ENCODE assay signal across 11 mouse cellular contexts in genomic region chr2:30444450-30444849, GRCm38 (mm10). TPM values are rescaled to one million over a fixed set of nuclear protein-coding genes. Genes with fewer than 3 reads are reported as not detected.
DNase-seq lines count a peak whose midpoint lies in the region; ATAC-seq lines count a peak whose summit lies in the region.
"Had no signal": no experiment of that assay in that cellular context is flagged by ENCODE, and none has a peak within 500 bp of the region (broad histone marks: within the 10 kb centered on the region; RNA-seq: fewer than 3 reads in every experiment).

No protein-coding gene starts in this region.

- peaks cover 2% of the 10 kb centered on the region; the same call in 1 of the 2 replicates for H3K9me3 ChIP-seq in heart, embryonic 12.5 days (replicated peaks)
- H3K9me3 ChIP-seq in liver, embryonic 12.5 days (replicated peaks): no peaks in the 10 kb centered on the region
- peaks cover 2% of the 10 kb centered on the region for H3K9me3 ChIP-seq in embryonic facial prominence, embryonic 14.5 days (ENCODE audit: control insufficient read depth, low read length)
- H3K9me3 ChIP-seq in neural tube, embryonic 13.5 days: no peaks in the 10 kb centered on the region

- peaks cover 60% of the 10 kb centered on the region for H3K36me3 ChIP-seq in heart, embryonic 12.5 days
- peaks cover 99% of the 10 kb centered on the region for H3K36me3 ChIP-seq in liver, embryonic 12.5 days
- H3K36me3 ChIP-seq in embryonic facial prominence, embryonic 14.5 days (ENCODE audit: control insufficient read depth, insufficient read depth, low read length): peaks cover 59% of the 10 kb centered on the region
- peaks cover 60% of the 10 kb centered on the region for H3K36me3 ChIP-seq in neural tube, embryonic 13.5 days

- H3K4me3 ChIP-seq in heart, embryonic 12.5 days: no peak overlapping the region
- H3K4me3 ChIP-seq in liver, embryonic 12.5 days: no peak overlapping the region
- H3K4me3 ChIP-seq in embryonic facial prominence, embryonic 14.5 days (ENCODE audit: low read depth, low read length): no peak overlapping the region
- H3K4me3 ChIP-seq in neural tube, embryonic 13.5 days: no peak overlapping the region

- intact Hi-C loops in heart, postnatal 14 days (cut with DNase I): no loop called here

- H3K4me1 ChIP-seq in heart, embryonic 12.5 days (replicated peaks): peaks cover 79% of the 10 kb centered on the region
- H3K4me1 ChIP-seq in liver, embryonic 12.5 days: peaks cover 70% of the 10 kb centered on the region
- H3K4me1 ChIP-seq in embryonic facial prominence, embryonic 14.5 days (ENCODE audit: control insufficient read depth, insufficient read depth, low read length): peaks cover 57% of the 10 kb centered on the region
- H3K4me1 ChIP-seq in neural tube, embryonic 13.5 days (replicated peaks): peaks cover 63% of the 10 kb centered on the region

- no peak for ATAC-seq in heart, embryonic 12.5 days (ENCODE audit: insufficient number of reproducible peaks, low FRiP score)
- ATAC-seq in liver, embryonic 12.5 days: no peak
- no peak for ATAC-seq in embryonic facial prominence, embryonic 14.5 days (ENCODE audit: low read depth)
- no peak for ATAC-seq in neural tube, embryonic 13.5 days (ENCODE audit: low read depth)
- no peak for ATAC-seq in erythroid progenitor cell, adult 5-6 weeks (replicated peaks; ENCODE audit: low FRiP score, poor library complexity, severe bottlenecking)

- H3K4me2 ChIP-seq in heart, embryonic 12.5 days: peak overlapping the region; percentile 74
- H3K4me2 ChIP-seq in liver, embryonic 12.5 days: no peak overlapping the region
- no peak overlapping the region for H3K4me2 ChIP-seq in embryonic facial prominence, embryonic 14.5 days (ENCODE audit: low read depth, low read length)
- no peak overlapping the region for H3K4me2 ChIP-seq in neural tube, embryonic 13.5 days

- peak overlapping the region; percentile 84; the same call in 1 of the 2 replicates for H3K9ac ChIP-seq in heart, embryonic 12.5 days
- H3K9ac ChIP-seq in liver, embryonic 12.5 days: no peak overlapping the region
- H3K9ac ChIP-seq in embryonic facial prominence, embryonic 14.5 days (ENCODE audit: low read depth, low read length): no peak overlapping the region
- 0 out of 2 replicates have a peak overlapping the region, but pooled peaks have one; percentile 2 for H3K9ac ChIP-seq in neural tube, embryonic 13.5 days

- H3K27ac ChIP-seq in heart, embryonic 12.5 days (ENCODE audit: poor library complexity, severe bottlenecking): peak overlapping the region; percentile 100
- H3K27ac ChIP-seq in liver, embryonic 12.5 days: peak overlapping the region; percentile 56; the same call in 1 of the 2 replicates
- H3K27ac ChIP-seq in embryonic facial prominence, embryonic 14.5 days (replicated peaks; ENCODE audit: low read depth, low read length): peak overlapping the region; percentile 99
- peak overlapping the region; percentile 99 for H3K27ac ChIP-seq in neural tube, embryonic 13.5 days (replicated peaks)

- no peaks in the 10 kb centered on the region for H3K27me3 ChIP-seq in heart, embryonic 12.5 days (replicated peaks)
- H3K27me3 ChIP-seq in liver, embryonic 12.5 days (replicated peaks): no peaks in the 10 kb centered on the region
- no peaks in the 10 kb centered on the region for H3K27me3 ChIP-seq in embryonic facial prominence, embryonic 14.5 days (replicated peaks; ENCODE audit: control insufficient read depth, insufficient read depth, low read length)
- no peaks in the 10 kb centered on the region for H3K27me3 ChIP-seq in neural tube, embryonic 13.5 days

- DNase-seq in heart, postnatal 14 days: no peak
- no peak for DNase-seq in liver
- no peak for DNase-seq in embryonic facial prominence, embryonic 14.5 days (ENCODE audit: low spot score)
- DNase-seq in cerebellum, adult 11 months: no peak
- DNase-seq: midbrain, embryonic 14.5 days; retina, postnatal 1 day; thymus, adult 2 months had no signal

RNA-seq across cellular contexts. Expression of gene Ptpa, which starts 28.6 kb away (rescaled TPM):
- 107 and 115 TPM in 2 replicates for polyA plus RNA-seq in heart, embryonic 12.5 days (2016; fragmentation: Nextera tagmentation; extraction: Ambion mirVana)
- total RNA-seq in heart, postnatal 14 days (2021): 100 to 1,000 TPM in 1 of 2 experiments, 10 to 100 TPM in 1; 99.1 to 109 TPM
- polyA plus RNA-seq in liver, embryonic 12.5 days (2016; fragmentation: Nextera tagmentation; extraction: Ambion mirVana): 168 and 173 TPM in 2 replicates
- 70.2 and 77.1 TPM in 2 replicates for polyA plus RNA-seq in embryonic facial prominence, embryonic 14.5 days (2014; fragmentation: Nextera tagmentation; extraction: Ambion mirVana)
- polyA plus RNA-seq in neural tube, embryonic 13.5 days (2015; fragmentation: Nextera tagmentation; extraction: Ambion mirVana): 124 and 126 TPM in 2 replicates
- 118 and 151 TPM in 2 replicates for total RNA-seq in erythroid progenitor cell, adult 5-6 weeks (2015; ENCODE audit: low replicate concordance)
- 103 and 168 TPM in 2 replicates for total RNA-seq in erythroid progenitor cell, adult 5-6 weeks (2017; ENCODE audit: low replicate concordance)

RNA-seq across cellular contexts. Expression of gene Crat, which starts 28.8 kb away (rescaled TPM):
- 67.9 and 74.2 TPM in 2 replicates for polyA plus RNA-seq in heart, embryonic 12.5 days (2016; fragmentation: Nextera tagmentation; extraction: Ambion mirVana)
- 100 to 1,000 TPM; 441 to 477 TPM for total RNA-seq in heart, postnatal 14 days (2021)
- polyA plus RNA-seq in liver, embryonic 12.5 days (2016; fragmentation: Nextera tagmentation; extraction: Ambion mirVana): 26.0 and 28.6 TPM in 2 replicates
- 43.5 and 46.9 TPM in 2 replicates for polyA plus RNA-seq in embryonic facial prominence, embryonic 14.5 days (2014; fragmentation: Nextera tagmentation; extraction: Ambion mirVana)
- 22.2 and 23.0 TPM in 2 replicates for polyA plus RNA-seq in neural tube, embryonic 13.5 days (2015; fragmentation: Nextera tagmentation; extraction: Ambion mirVana)
- total RNA-seq in erythroid progenitor cell, adult 5-6 weeks (2015; ENCODE audit: low replicate concordance): 80.9 and 111 TPM in 2 replicates
- total RNA-seq in erythroid progenitor cell, adult 5-6 weeks (2017; ENCODE audit: low replicate concordance): 33.9 and 79.7 TPM in 2 replicates

RNA-seq across cellular contexts. Expression of gene Ier5l, which starts 29.6 kb away (rescaled TPM):
- polyA plus RNA-seq in heart, embryonic 12.5 days (2016; fragmentation: Nextera tagmentation; extraction: Ambion mirVana): 1.7 and 2.0 TPM in 2 replicates
- total RNA-seq in heart, postnatal 14 days (2021): 1 to 10 TPM; 5.8 to 6.3 TPM
- 0.44 and 0.59 TPM in 2 replicates for polyA plus RNA-seq in liver, embryonic 12.5 days (2016; fragmentation: Nextera tagmentation; extraction: Ambion mirVana)
- 3.4 TPM in 2 replicates for polyA plus RNA-seq in embryonic facial prominence, embryonic 14.5 days (2014; fragmentation: Nextera tagmentation; extraction: Ambion mirVana)
- polyA plus RNA-seq in neural tube, embryonic 13.5 days (2015; fragmentation: Nextera tagmentation; extraction: Ambion mirVana): 2.1 and 3.1 TPM in 2 replicates
- total RNA-seq in erythroid progenitor cell, adult 5-6 weeks (2015; ENCODE audit: low replicate concordance): not detected in 2 replicates
- total RNA-seq in erythroid progenitor cell, adult 5-6 weeks (2017; ENCODE audit: low replicate concordance): 0.51 TPM in 1 of 2 replicates, not detected in the other

RNA-seq across cellular contexts. Expression of gene Dolpp1, which starts 52.4 kb away (rescaled TPM):
- 21.9 and 22.2 TPM in 2 replicates for polyA plus RNA-seq in heart, embryonic 12.5 days (2016; fragmentation: Nextera tagmentation; extraction: Ambion mirVana)
- total RNA-seq in heart, postnatal 14 days (2021): 10 to 100 TPM; 11.4 to 12.1 TPM
- 23.5 and 24.3 TPM in 2 replicates for polyA plus RNA-seq in liver, embryonic 12.5 days (2016; fragmentation: Nextera tagmentation; extraction: Ambion mirVana)
- 28.5 and 29.0 TPM in 2 replicates for polyA plus RNA-seq in embryonic facial prominence, embryonic 14.5 days (2014; fragmentation: Nextera tagmentation; extraction: Ambion mirVana)
- polyA plus RNA-seq in neural tube, embryonic 13.5 days (2015; fragmentation: Nextera tagmentation; extraction: Ambion mirVana): 51.4 and 52.0 TPM in 2 replicates
- 4.6 and 14.1 TPM in 2 replicates for total RNA-seq in erythroid progenitor cell, adult 5-6 weeks (2015; ENCODE audit: low replicate concordance)
- 5.4 and 20.9 TPM in 2 replicates for total RNA-seq in erythroid progenitor cell, adult 5-6 weeks (2017; ENCODE audit: low replicate concordance)

Comparison
In these comparisons a context has a peak if more than half of its experiments do, and no peak if none do; other contexts are left out.
1. H3K9ac ChIP-seq: peak in heart, embryonic 12.5 days (single experiment) and neural tube, embryonic 13.5 days (single experiment); none in liver, embryonic 12.5 days (single experiment) and embryonic facial prominence, embryonic 14.5 days (single experiment).
2. Peak in every context shown above with its lines, with median percentiles within 50 percentile points of each other: H3K27ac ChIP-seq.